Mouse (Mus musculus): Measurements from ENCODE around the gene Midn.

The Midn gene

DNA sequence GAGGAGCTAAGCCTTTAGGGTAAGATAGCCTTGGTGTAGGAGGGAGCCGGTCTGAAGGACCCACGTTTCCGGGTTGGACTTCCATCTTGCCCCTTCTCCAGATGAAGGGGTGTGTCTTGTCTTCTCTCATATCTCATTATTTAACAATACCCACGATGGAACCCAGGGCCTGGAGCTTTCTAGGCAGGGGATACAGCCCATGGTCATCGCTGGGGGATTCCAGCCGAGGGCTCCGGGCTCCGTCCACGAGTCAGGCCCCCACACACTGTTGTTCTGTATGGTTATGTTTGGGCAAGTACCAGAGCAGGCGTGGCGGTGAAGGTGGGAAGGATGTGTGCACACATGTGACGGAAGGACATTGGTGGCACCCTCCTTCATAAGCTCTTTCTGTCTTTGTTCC lies 3.9 kb upstream of the Midn start:
- WGBS: 71% methylated on average over 12 of the region's 12 CpGs

DNA sequence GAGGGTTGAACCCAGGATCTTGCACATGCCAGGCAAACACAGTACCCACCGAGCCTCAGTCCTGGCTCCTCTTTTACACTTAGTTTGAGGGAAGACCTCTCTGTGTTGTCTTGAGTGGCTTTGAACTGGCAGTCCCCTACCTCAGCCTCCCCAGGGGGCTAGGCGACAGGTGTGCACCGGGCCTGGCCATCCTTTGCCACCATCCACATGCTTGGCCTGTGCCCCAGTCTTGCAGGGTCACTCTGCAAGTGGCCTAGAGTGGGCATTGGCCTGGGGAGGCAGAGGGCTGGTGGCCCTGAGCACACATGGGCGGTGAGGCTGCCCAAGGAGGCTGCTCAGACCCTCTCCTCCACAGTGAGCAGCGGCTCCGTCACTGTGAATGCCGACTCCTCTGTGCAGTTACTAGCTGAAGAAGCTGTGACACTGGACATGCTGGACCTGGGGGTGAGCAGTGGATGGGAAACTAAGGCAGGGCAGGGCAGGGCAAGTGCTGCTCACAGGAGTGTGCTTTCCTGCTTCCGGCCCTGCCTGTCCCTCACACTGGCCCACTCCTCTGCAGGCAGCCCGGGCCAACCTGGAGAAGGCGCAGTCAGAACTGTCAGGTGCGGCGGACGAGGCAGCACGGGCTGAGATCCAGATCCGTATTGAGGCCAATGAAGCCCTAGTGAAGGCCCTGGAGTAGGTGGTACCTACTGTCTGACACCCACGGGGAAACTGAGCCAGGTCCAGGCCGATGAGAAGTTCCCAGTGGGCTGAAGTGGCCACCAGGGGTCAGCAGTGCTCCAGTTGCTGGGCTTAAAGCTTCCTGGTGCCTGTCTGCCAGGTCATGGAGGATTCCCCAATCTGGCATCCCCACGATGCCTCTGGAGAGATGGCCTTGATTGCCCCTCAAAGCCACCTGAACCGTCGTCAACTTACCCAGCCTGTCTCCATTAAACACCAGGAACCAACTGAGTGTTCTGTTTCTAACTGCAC lies 2.9 kb upstream of the Midn start:
- WGBS: 52% methylated on average over 20 of the region's 20 CpGs

DNA sequence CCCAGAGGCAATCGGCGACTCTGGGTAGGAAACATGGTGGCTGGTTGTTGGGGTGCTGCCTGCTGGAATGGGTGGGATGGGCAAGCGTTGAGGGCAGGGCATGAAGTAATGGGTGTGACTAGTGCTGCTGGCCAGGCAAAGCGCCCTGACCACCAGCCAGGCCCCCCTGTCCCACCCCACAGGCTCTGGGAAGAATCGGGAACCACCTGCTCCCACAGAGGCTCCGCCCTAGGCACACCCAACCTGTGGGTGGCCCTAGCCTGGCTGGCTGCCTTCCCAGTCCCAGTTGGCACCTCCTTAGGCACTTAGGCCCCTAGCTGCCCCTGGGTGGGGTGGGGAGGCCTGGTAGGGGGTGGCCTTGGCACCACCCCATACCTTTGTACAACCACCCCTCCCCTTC lies 2.2 kb upstream of the Midn start:
- WGBS: 38% methylated on average over 6 of the region's 6 CpGs

DNA sequence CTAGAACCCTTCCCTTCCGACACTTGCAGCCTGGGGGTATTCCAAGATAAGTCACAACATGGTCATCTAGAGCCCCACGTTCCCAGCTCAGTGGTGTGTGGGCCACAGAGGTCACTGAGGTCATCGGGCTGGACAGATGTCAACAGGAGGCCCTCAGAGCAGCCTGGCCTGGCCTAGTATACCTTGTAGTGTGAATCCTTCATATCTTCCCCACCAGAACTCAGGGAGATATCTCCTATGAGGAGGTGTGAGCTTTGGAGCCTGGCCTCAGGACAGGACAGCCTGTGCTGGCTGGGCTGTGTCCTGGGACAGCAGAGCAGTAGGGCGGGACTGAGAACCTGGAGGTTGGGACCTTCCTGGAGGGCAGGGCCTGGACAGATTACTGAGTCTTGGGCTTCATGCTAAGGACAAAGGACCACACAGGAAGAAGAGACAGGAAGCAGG lies 1.5 kb upstream of the Midn start:
- 72% methylated on average over 4 of the region's 4 CpGs for WGBS

DNA sequence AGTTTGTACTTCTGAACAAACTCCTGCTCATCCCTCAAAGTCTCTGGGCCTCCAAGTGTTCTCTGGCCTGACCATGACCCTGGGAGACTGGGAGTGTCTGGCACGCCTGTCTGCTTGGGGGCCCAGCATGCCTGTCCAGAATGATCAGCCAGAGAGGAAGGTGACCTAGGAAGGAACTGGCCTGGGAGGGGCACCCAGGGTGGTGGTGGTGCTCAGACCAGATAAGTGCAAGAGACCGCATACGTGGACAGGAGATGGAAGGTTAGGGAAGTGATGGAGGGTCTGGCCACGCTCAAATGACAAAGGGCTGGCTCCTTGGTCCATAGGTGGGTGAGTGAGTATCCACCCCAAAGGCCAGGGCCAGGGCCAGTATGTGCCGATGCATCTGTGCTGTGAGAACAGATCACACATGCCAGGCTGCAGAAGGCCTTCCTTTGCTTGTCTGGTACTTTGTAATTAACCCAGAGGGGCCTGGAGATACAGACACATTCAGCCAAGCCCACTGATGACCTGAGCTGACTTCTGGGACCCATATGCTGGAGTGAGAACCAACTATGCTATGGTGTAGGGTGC lies 840 bp upstream of the Midn start:
- WGBS: 63% methylated on average over 5 of the region's 5 CpGs

DNA sequence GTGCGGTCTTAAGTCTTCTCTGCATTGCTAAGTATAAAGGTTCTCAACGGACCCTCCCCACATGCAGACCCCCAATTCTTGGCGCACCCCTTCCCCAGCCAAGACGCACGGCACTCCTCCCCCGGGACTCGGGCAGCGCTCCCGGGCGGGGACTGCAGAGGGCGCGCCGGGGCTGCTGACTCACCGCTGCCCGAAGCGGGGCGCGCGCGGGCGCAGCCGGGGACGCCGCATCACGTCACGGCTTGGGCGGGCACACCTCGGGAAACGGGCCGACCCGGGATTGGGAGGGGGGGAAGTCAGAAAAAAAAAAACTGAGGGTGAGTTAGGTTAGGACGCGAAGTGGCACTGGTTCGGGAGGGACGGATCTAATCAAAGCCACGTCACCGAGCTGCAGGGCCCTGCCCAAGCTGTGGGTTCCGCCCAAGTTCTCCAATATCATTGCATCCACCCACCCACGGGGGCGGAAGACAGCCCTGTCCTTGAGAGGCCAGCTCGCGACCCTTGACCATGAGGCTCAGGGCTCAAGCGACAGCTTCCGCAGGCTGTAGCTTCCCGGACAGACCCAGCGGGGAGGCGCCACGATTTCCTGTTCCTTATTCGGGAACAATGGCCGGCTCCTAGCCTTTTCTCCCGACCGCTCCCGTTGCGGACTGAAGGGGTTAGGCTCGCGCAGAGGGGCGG lies 678 bp downstream of the Midn start:
- under 1% methylated on average over 57 of the region's 57 CpGs for WGBS

DNA sequence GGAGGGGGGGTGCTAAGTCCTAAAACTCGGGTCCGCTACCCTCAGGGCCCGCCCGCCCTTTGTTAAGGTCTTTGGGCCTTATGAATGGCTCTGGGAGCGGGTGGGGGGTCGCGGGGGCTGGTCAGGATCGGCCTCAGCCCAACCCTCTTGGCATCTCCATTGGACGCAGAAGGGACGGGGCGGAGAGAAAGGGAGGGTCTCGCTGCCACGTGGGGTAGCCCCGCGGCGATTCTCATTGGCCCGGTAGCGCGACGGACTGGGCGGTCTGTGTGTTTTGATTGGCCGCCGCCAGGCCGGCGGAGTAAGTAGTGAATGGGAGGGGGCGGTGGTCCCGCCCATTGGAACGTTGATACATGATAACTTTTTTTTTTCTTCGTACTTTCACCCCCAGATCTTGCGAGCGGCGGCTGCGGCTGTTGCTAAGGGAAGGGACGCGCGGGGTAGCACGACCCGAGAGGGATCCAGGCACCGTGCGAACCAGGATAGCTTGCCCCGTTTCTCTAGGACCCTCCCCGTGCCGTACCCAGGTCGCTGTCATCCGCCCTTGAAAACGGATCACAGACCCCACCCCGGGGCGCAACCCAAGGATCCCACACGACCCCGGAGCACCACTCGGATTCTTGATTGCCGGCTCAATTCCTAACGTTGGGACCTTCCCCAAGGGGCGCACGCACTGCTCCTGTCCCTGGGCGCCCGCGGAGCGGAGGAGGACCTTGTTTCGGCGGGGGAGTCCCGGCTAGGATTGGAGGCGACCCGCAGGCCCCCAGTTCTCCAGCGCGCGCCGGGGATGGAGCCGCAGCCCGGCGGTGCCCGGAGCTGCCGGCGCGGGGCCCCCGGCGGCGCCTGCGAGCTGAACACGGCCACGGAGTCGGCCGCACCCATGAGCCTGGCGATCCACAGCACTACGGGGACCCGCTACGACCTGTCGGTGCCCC lies 1.5 kb downstream of the Midn start:
- under 1% methylated on average over 88 of the region's 88 CpGs for WGBS

DNA sequence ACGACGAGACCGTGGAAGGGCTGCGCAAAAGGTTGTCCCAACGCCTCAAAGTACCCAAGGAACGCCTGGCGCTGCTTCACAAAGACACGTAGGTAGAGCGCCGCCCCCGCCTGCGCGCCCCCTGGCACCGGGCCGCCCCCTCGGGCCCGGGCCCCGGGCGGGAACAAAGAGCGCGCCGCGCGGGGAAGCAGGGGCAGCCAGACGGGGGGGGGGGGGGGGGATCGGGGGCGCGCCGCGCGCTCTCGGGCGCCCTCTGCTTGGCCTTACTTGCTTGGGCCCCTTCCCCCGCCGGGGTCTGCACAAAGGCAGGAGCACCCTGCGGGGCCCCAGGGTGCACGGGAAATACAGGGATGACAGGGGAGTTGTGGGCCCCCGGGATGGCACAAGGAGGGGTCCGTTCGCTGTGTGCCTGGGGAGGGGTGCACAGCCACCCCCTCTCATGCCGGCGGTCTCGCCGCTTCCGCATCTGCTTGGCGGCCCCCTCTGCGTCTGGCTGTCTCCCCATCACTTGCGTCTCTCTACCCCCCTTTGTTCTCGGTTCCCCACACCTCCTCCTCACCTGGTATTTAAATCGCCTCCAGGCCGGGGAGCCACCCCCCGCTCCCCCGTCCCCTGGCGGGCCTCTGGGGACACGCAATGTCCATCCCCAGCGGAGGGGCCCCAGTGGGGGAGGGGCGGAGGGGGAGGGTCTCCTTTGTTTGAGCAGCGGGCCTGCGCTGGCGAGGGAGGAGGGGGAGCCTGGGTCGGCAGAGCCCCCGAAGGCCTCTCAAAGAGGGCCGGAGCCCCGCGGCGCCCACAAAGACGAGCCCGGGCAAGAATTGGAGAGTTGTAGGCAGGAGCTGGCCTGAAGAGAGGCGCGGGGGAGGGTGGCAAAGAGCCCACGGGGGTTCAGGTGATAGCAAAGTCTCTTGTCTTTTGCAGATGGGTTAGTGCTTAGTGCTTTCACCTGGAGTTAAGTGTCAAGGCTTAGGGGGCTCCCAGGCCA lies 2.4 kb downstream of the Midn start:
- WGBS: under 1% methylated on average over 60 of the region's 71 CpGs

DNA sequence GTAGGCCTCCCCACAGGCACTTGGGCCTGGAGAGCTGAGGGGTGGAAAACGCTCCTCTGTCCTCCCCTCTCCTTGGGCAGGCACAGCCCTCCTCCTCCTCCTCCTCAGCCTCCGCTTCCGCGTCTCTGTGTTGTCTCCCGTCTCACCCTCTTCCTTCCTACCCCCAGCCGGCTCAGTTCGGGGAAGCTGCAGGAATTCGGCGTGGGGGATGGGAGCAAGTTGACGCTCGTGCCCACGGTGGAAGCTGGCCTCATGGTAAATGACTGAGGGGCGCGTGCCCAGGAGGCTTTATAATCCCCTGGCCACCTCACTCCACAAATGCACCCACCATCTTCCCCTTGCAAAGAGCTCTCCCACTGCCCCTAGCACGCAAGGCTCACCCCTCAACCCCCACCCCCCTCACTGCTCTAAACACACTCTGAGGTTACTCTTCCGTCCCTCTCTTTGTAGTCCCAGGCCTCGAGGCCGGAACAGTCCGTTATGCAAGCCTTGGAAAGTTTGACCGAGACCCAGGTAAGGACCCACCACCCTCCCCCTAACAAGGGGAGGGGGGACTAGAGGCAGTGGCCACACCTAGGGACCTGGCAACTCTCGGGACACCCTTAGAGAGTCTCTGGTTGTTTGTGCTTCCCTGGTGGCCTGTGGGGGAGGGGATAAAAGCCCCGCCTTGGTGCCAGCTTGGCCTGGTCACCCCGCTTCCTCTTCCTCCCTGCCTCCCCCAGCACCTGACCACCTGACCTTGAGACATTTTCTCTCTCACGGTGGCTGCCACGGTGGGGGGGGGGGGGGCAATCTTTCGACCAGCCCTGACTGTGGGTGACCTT lies 3.4 kb downstream of the Midn start:
- WGBS: 9% methylated on average over 26 of the region's 26 CpGs

DNA sequence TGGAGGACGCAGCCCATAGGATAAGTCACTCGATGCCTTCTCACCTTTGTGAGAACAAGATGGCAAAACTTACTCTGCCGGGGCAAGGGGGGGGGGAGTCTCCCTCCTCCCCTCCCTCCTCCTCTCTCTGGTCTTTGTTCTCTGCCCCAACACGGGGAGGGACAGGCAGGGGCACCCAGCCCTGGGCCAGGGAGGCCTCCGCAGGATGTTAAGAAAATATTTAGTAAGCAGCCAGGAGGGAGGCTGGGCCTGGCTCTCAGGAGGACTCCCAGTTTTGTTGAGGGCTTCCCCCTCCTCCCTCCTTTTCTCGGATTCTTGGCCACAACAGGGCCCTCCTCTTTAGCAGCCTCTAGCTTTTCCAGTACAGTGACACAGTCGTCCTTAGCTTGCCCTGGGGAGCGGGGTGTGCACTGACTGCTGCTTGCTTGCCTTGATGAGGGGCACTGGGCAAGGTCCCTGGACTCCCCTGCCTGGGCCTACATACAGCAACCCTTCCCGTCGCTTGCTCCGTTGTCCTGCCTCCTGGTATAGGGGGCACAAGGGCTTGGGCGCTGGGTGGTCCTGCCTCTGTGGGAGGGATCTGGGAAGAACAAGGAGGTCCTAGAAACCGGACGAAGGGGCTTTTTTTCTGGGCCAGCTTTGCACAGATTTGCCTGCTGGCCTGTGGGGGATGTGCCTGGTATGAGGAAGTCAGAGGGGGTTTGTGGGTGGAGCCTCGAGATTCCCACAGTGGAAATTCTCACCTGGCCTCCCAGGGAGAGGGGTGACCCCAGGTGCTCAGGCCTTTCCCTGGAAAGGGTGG lies 4.2 kb downstream of the Midn start:
- 13% methylated on average over 15 of the region's 15 CpGs for WGBS

DNA sequence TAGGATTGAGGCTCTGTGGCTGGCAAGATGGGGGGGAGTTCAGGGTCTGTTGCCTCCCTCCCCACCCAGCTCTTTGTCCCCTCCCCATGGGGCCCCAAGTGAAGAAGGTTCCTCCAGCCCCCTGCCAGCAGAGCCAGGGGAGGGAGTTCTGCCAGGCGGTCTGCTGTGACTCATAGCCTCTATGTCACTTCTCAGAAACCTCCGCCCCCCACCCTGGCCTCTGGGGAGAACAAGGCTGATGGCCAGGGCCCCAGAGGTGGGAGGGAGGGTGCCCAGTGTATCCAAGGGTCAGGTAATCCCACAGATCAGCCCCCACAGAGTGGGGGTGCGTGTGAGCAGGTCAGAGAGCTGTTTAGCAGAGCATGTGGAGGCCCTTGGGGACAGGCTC lies 4.8 kb downstream of the Midn start:
- 21% methylated on average over 3 of the region's 3 CpGs for WGBS

DNA sequence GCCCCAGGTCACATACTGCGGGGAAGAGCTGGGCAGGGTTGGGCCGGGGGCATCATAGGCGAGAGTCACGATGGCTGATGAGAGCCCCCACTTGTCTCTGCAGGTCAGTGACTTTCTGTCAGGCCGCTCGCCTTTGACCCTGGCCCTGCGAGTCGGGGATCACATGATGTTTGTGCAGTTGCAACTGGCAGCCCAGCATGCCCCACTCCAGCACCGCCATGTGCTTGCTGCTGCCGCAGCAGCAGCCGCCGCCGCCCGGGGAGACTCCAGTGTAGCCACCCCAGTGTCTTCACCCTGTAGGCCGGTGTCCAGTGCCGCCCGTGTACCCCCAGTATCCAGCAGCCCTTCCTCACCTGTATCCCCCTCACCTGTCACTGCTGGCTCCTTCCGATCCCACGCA lies 5.6 kb downstream of the Midn start:
- 69% methylated on average over 19 of the region's 19 CpGs for WGBS

DNA sequence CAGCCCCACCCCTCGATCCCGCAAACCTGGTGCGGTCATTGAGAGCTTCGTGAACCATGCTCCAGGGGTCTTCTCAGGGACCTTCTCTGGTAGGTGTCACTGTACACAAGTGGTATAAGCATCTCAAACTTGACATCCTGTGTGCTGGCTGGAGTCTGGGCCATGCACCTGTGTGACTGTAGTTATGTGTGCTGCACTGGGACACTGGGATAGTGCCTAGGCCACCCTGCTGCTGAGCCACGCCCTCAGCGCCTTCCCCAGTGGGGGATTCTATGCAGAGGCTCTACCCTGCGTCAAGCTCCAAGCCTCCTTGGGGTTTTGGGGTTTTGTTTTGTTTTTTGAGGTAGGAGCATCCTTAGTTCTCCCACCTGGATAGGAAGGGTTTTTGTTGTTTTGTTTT lies 6.3 kb downstream of the Midn start:
- 64% methylated on average over 7 of the region's 7 CpGs for WGBS

DNA sequence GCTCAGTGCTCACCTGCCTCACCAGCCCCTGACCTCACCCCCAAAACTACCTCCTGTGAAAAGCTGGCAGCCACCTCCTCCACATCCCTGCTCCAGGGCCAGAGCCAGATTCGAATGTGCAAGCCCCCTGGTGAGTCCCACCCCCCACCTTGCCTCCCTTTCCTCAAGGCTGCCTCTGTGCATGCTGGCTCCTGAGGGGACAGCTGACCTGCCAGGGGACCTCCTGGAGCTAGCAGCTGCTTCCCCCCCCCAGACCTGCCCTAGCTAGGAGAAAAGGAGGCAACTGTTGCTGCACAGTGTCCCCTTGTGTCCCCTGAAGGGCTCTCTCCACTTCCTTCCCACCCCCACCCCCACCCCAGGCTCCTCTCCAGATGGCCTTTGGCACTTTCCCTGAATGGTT lies 7.2 kb downstream of the Midn start:
- 31% methylated on average over 1 of the region's 1 CpGs for WGBS

DNA sequence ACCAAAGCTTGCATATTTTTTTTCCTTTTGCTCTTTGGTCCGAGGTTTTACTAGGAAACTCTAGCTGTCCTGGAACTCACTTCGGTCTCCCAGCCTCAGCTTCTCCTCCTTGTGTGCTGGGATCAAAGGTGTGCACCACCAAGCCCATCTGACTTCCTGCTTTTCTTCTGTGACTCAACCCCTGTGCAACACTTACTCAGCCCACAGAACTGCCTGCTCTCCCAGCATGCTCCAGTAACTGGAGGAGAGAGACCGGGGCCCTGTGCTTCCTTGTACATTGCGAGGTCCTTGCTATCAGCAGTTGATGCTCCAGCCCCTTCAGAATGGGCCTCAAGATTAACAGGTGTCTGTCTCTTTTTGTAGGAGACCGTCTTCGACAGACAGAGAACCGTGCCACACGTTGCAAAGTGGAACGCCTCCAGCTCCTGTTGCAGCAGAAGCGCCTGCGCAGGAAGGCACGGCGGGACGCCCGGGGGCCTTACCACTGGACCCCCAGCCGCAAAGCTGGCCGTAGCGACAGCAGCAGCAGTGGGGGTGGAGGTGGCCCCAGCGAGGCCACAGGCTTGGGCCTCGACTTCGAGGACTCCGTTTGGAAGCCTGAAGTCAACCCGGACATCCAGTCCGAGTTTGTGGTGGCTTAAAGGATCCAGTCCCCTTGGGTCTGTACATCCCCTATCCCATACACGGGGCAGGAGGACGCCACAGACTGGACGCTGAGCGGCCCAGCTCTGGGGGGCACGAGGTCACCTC lies 8.1 kb downstream of the Midn start:
- WGBS: 52% methylated on average over 29 of the region's 29 CpGs

DNA sequence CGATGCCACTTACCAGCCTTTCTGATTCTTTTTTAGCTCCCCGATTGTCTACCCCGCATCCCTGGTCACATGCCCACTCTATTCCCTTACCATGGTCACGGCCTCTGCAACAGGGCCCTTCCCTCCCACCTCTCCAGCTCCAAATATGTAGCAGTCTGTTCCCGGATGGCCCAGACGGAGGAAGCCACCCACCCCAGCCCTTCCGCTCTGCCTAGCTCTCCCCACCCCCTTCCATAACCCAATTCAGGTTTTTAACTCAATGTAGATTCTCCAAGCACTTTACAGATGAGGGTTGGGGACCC lies 8.6 kb downstream of the Midn start:
- WGBS: 27% methylated on average over 7 of the region's 7 CpGs

DNA sequence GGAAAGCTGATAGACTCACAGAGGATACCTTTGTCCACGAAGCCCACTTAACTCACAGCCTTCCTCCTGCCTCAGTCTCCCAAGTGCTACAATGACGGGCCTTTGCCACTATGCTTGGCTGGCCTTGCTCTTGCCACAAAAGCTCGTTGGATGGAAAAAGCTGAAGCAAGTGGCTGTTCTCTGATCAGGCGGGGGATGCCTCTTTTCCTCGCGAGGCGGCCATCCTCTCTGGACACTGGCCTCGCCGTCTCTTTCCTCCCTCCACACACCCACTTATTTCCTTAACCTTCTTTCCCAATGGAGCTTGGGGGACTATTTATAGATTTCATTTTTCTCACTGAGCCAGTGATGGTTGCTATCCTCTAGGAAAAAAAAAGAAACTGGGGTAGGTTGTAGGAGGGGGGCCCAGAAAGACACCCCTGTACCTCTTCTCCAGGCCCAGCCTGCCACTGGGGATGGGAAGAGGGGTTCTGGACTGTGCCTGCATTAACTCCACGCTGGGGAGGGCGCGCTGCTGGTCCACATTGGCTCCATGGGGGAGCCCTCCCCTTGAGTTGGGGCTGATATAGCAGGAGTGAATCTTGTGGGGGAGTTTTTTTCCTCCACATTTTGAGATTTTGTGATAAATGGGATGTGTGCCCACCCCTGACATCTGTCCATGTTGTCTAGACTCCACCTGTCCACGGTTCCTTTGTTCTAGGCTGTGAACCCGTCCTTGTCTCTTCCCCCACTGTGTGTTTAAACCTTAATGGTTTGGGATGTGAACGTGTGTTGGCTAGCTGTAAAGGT lies 9.3 kb downstream of the Midn start:
- WGBS: 27% methylated on average over 15 of the region's 15 CpGs
